Mouse (Mus musculus): Measurements from ENCODE around the gene En2. TPM values are rescaled to one million over a fixed set of nuclear protein-coding genes. Genes with fewer than 3 reads are reported as not detected.

Gene En2
- total RNA-seq (2023): not detected

DNA sequence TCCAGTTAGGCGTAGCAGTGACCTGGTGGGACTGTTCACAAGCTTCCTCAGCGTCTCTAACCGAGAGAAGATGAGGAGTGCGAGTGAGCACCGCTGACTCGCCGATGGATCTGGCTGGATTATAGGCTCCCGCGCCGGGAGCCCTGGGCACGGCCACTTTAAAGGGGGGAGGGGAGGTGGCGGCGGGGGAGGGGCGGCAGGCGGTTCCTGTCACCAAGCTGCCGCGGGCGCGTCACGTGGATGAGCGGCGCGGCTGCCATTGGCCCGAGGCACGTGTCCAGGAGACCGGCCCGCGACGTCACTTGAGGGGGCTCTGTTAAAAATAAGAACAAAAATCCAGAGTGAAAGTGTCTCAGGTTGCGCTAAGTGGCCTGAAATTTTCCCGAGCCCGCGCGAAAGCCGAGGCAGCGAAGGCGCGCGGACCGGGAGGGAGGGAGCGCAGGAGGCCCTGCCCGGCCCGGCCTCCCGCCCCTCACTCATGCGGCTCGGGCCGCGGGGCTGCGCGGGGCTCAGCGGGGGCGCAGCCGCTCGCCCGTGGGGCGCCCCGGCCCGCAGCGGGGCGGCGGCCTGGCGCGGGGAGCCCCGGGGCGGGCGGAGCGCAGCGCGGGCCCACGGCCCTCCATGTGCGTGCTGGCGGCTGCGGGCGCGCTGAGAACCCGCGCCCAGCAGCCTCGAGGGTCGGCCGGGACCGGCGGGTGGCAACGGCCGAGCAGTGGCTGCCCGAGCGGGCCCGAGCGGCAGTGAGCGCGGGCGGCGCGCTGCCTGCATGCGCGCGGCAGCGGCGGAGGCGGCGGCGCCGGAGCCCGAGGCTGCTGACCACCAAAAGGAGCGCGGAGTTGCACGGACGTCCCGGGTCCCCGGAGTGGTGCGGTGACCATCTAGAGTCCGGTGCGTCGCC is at the start of gene En2:
Gene En2, plus strand, starts transcription at position 337 of the 898 bp plus-strand sequence.

Other genes starting within 250 kb of the En2 start
- 158 TPM for gene Insig1, start 94.3 kb upstream of the En2 start, total RNA-seq (2023)
- not detected for gene Cnpy1, start 80.1 kb downstream of the En2 start, total RNA-seq (2023)
- 175 TPM for gene Rbm33, start 151.4 kb downstream of the En2 start, total RNA-seq (2023)